13 mouse cellular contexts compared by ENCODE assay signal in genomic region chr5:43745156-43745555, GRCm38 (mm10).
DNase-seq lines count a peak whose midpoint lies in the region.
"Had no signal": no experiment of that assay in that cellular context is flagged by ENCODE, and none has a peak within 500 bp of the region (broad histone marks: within the 10 kb centered on the region; RNA-seq: fewer than 3 reads in every experiment).

No protein-coding gene starts in this region.

- DNase-seq in embryo, embryonic 10 days (ENCODE audit: low spot score): peak; percentile 67
- DNase-seq in embryo, embryonic 9.5 days (ENCODE audit: extremely low spot score): no peak
- DNase-seq in kidney, postnatal 36 days: peak; percentile 16 to 22
- DNase-seq in kidney, postnatal 4 days: no peak
- peak; percentile 11 for DNase-seq in 416B (ENCODE audit: low read depth)
- DNase-seq in lung, postnatal 36 days: peak; percentile 24
- DNase-seq in adrenal gland, postnatal 14 days: no peak
- DNase-seq: adrenal gland, postnatal 36 days; cerebellum, adult 9-10 months; gastrocnemius, postnatal 36 days; heart, adult 2 months; heart, postnatal 36 days; thymus, postnatal 25 days had no signal

Comparison
In these comparisons a context has a peak if more than half of its experiments do, and no peak if none do; other contexts are left out.
1. DNase-seq: peak in embryo, embryonic 10 days (single experiment), kidney, postnatal 36 days (2 of 2), 416B (single experiment) and lung, postnatal 36 days (single experiment); none in embryo, embryonic 9.5 days (single experiment), kidney, postnatal 4 days (0 of 2) and adrenal gland, postnatal 14 days (single experiment).